Mouse (Mus musculus) limb, embryonic 15.5 days (tissue): ENCODE measurements at regions not wholly inside any gene's neighbourhood (a gene's known extent, or its start where the extent isn't known, plus 50 kb on each side); places are given as distances from the start of the nearest gene placed in this dataset.
A peak's percentile ranks its signal among the peaks of the same experiment; 100 is the strongest.

Source experiments
- ATAC-seq: fragments of 200-750 bp; cut with Nextera tagmentation; 2 replicates; pipeline ENCODE4 v1.8.0; 2017; ENCODE audit warnings: low read depth, moderate TSS enrichment; ENCODE audit not compliant: insufficient number of reproducible peaks, low FRiP score, low TSS enrichment
- H3K27ac ChIP-seq: fragments of 300-500 bp; sonication (generic); 2 replicates; pipeline ENCODE4 v1.5.1; 2015; ENCODE audit warnings: moderate library complexity, mild to moderate bottlenecking, inconsistent platforms
- H3K27me3 ChIP-seq: fragments of 300-500 bp; sonication (generic); 2 replicates; pipeline ENCODE4 v1.6.1; 2015; ENCODE audit warnings: inconsistent platforms
- H3K36me3 ChIP-seq: fragments of 300-500 bp; sonication (generic); 2 replicates; pipeline ENCODE4 v1.6.1; 2015; ENCODE audit warnings: inconsistent platforms
- H3K4me1 ChIP-seq: fragments of 300-500 bp; sonication (generic); 2 replicates; pipeline ENCODE4 v1.6.1; 2015; ENCODE audit warnings: inconsistent platforms
- H3K4me2 ChIP-seq: fragments of 300-500 bp; sonication (generic); 2 replicates; pipeline ENCODE4 v1.6.1; 2015; ENCODE audit warnings: mild to moderate bottlenecking, inconsistent platforms
- H3K4me3 ChIP-seq: fragments of 300-500 bp; sonication (generic); 2 replicates; pipeline ENCODE4 v1.5.1; 2015; ENCODE audit warnings: mild to moderate bottlenecking, inconsistent platforms
- H3K9ac ChIP-seq: fragments of 300-500 bp; sonication (generic); 2 replicates; pipeline ENCODE4 v1.6.1; 2015; ENCODE audit warnings: inconsistent platforms
- H3K9me3 ChIP-seq: fragments of 300-500 bp; sonication (generic); 2 replicates; pipeline ENCODE4 v1.6.1; 2016; ENCODE audit warnings: inconsistent platforms
- WGBS: fragments of 180-500 bp; shearing (Covaris S2); methylation state at CpG from one replicate; pipeline ENCODE4 v1.1.7; 2015; 5-methylcytosine and 5-hydroxymethylcytosine counted together

DNA sequence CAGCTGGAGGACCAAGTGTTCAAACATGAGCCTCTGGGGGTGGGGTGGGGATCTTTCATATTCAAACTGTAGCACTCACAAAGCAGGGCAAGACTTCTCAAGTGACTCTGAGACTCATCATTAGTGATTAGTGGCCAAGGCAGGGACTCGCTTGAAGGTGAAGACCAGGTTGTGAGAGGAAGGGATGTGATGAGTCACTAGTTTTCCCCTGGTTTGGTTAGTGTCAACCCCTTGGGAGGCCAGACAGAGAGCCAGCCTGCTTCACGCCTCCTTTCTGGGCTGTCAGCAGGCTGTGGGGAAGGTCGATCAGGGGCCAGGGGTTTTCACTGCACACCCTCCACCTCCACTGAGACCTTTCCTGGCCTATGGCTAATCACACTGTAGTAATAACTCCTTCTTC, 65.2 kb downstream of the Slc30a10 start:
- no peaks in the 10 kb centered on the region for H3K9me3 ChIP-seq
- H3K36me3 ChIP-seq, result no peaks in the 10 kb centered on the region
- H3K9ac ChIP-seq, result no peak overlapping the region
- peaks cover 14% of the 10 kb centered on the region for H3K4me1 ChIP-seq
- no peaks in the 10 kb centered on the region for H3K27me3 ChIP-seq
- H3K27ac ChIP-seq, result no peak overlapping the region; the same call in 1 of the 2 replicates
- ATAC-seq, result no peak
- H3K4me3 ChIP-seq, result no peak overlapping the region
- no peak overlapping the region for H3K4me2 ChIP-seq
- 27% methylated on average over 3 of the region's 3 CpGs for WGBS

DNA sequence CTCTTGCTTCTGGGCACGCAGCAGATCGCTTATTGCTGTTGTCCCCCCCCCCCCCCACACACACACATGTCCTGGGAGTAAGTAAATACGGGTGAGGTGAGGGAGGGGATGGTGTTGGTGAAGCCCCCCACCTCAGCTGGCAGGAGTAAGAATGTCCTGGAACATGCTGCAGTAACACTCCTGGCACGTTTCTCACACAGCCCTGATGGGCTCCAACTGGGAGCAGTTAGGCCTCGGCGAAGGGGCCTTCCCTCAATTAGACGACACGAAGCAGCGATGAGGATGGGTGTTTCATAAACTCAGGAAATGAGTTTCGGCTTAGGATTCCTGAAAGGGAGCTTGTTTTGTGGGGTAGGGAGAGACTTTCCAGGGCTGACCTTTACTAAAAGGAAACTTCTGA, 69.4 kb downstream of the Slc30a10 start:
- Histone ChIP-seq H3K9me3 (no peaks in the 10 kb centered on the region), H3K4me1 (peaks cover 14% of the 10 kb centered on the region), H3K36me3 (no peaks in the 10 kb centered on the region), H3K4me3 (no peak overlapping the region), H3K27ac (peak overlapping the region; percentile 67), H3K27me3 (no peaks in the 10 kb centered on the region), H3K9ac (no peak overlapping the region), H3K4me2 (no peak overlapping the region)
- no peak; the same call in 1 of the 2 replicates for ATAC-seq
- WGBS, result 22% methylated on average over 10 of the region's 10 CpGs

GRCm38 (mm10) chr1:185533471-185533870, 78.8 kb downstream of the Slc30a10 start:
- Histone ChIP-seq H3K4me3 (no peak overlapping the region), H3K9ac (no peak overlapping the region), H3K36me3 (no peaks in the 10 kb centered on the region), H3K4me1 (peaks cover 4% of the 10 kb centered on the region; the same call in 1 of the 2 replicates), H3K4me2 (no peak overlapping the region), H3K9me3 (no peaks in the 10 kb centered on the region), H3K27me3 (no peaks in the 10 kb centered on the region), H3K27ac (no peak overlapping the region)
- ATAC-seq, result no peak
- 96% methylated on average over 5 of the region's 5 CpGs for WGBS

DNA sequence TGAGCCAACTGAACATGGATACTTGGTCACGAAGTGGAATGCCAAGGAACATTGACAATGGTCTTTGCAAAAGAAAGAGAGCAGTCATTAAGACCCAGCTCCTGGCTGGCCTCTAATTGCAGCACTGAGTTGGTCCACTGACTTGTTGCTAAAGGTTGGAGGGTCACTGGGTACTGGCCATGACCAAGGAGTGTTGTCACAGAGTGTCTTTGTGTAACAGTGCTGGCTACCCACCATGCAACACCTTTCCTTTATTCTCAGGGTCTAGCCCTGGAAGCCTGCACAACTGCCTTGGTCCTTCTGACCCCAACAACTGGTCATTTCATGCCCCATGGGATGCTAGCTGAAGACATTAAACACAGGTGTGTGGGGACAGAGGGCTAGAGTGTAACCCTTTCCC, 79.5 kb downstream of the Slc30a10 start:
- no peak overlapping the region for H3K27ac ChIP-seq
- no peak for ATAC-seq
- no peak overlapping the region for H3K9ac ChIP-seq
- no peak overlapping the region for H3K4me3 ChIP-seq
- H3K27me3 ChIP-seq, result no peaks in the 10 kb centered on the region
- no peak overlapping the region for H3K4me2 ChIP-seq
- no peaks in the 10 kb centered on the region for H3K9me3 ChIP-seq
- 69% methylated on average over 1 of the region's 1 CpGs for WGBS
- H3K4me1 ChIP-seq, result peaks cover 4% of the 10 kb centered on the region; the same call in 1 of the 2 replicates
- no peaks in the 10 kb centered on the region for H3K36me3 ChIP-seq

- H3K27me3 ChIP-seq, result no peaks in the 10 kb centered on the region
- no peaks in the 10 kb centered on the region for H3K36me3 ChIP-seq
- no peak overlapping the region for H3K4me2 ChIP-seq
- peaks cover 4% of the 10 kb centered on the region; the same call in 1 of the 2 replicates for H3K4me1 ChIP-seq
- H3K9ac ChIP-seq, result no peak overlapping the region
- no peak overlapping the region for H3K4me3 ChIP-seq
- ATAC-seq, result no peak
- 75% methylated on average over 6 of the region's 6 CpGs for WGBS
- no peaks in the 10 kb centered on the region for H3K9me3 ChIP-seq
- 0 out of 2 replicates have a peak overlapping the region, but pooled peaks have one; percentile 27 for H3K27ac ChIP-seq
Measured at GRCm38 (mm10) chr1:185535321-185535720, 80.7 kb downstream of the Slc30a10 start.

DNA sequence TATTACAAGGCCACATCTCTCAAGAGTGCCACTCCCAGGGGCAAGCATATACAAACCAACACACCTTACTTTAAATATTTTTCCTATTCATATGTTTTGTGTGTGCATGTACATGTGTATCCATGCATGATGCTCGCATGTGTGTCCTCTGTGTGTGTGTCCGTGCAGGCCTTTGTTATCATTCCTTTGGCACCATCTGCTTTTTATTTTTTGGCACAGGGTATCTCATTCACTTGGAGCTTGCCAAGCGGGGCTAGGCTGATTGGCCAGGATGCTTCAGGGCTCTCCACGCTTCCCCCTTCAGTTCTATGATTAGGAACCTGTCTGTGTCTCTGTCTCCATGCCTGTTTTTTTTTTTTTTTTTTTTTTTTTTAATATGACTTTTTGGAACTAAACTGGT, 82.6 kb downstream of the Slc30a10 start:
- Histone ChIP-seq H3K9me3 (no peaks in the 10 kb centered on the region), H3K4me3 (no peak overlapping the region), H3K4me1 (peaks cover 4% of the 10 kb centered on the region; the same call in 1 of the 2 replicates), H3K4me2 (no peak overlapping the region), H3K27me3 (no peaks in the 10 kb centered on the region), H3K9ac (no peak overlapping the region), H3K27ac (no peak overlapping the region), H3K36me3 (no peaks in the 10 kb centered on the region)
- no peak for ATAC-seq
- 87% methylated on average over 4 of the region's 4 CpGs for WGBS

- H3K4me1 ChIP-seq, result peaks cover 4% of the 10 kb centered on the region; the same call in 1 of the 2 replicates
Measured at GRCm38 (mm10) chr1:185539458-185539857, 84.8 kb downstream of the Slc30a10 start.

GRCm38 (mm10) chr1:185546346-185546745, 91.7 kb downstream of the Slc30a10 start:
- H3K27me3 ChIP-seq, result no peaks in the 10 kb centered on the region
- no peak overlapping the region for H3K9ac ChIP-seq
- no peak overlapping the region for H3K27ac ChIP-seq
- no peaks in the 10 kb centered on the region for H3K9me3 ChIP-seq
- ATAC-seq, result no peak
- H3K4me1 ChIP-seq, result peaks cover 15% of the 10 kb centered on the region
- no peak overlapping the region for H3K4me2 ChIP-seq
- no peak overlapping the region for H3K4me3 ChIP-seq
- no peaks in the 10 kb centered on the region for H3K36me3 ChIP-seq

More at GRCm38 (mm10) chr1:185539458-185539857, 84.8 kb downstream of the Slc30a10 start:
- no peak overlapping the region for H3K4me2 ChIP-seq
- ATAC-seq, result no peak
- no peak overlapping the region for H3K9ac ChIP-seq
- no peaks in the 10 kb centered on the region for H3K36me3 ChIP-seq
- no peaks in the 10 kb centered on the region for H3K9me3 ChIP-seq
- WGBS, result 58% methylated on average over 1 of the region's 1 CpGs
- no peaks in the 10 kb centered on the region for H3K27me3 ChIP-seq
- H3K27ac ChIP-seq, result no peak overlapping the region
- no peak overlapping the region for H3K4me3 ChIP-seq

DNA sequence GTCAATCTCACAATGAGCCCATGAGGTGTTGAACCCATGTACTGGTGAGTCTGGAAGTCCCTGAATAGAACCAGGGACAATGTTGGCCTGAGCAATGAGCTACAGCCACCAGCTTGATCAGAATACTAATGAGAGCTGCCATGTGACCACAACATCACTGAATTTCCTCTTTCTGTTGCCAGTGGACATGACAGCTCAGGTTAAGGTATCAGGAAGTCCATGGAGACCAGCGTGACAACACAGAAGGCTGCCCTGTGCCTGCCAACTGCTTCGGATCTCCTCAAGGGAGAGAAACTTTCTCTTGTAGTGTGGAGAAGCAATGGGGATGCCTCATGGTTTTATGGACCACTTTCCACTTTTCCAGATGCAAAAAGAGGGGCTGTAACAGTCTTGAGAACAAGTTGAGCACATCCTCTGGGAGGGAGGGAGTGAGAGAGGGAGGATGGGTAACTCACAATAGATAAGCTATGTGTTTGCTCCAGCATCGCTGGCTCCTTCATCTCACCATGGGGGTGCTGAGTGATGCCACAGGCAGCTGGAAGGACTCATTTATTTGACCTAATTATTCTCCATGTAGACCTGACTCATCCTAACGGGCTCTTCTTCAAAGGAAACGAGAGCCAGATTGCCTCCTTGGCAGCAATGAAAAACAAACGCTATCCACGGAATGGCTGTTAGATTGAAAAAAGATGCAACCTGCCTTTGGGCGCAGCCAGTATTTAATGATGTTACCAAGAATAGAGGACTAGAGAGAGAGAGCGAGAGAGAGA, 118.3 kb downstream of the Slc30a10 start:
- no peaks in the 10 kb centered on the region for H3K4me1 ChIP-seq
- no peaks in the 10 kb centered on the region for H3K27me3 ChIP-seq
- H3K27ac ChIP-seq, result no peak overlapping the region
- no peak for ATAC-seq
- 35% methylated on average over 9 of the region's 9 CpGs for WGBS
- no peak overlapping the region for H3K9ac ChIP-seq
- H3K4me3 ChIP-seq, result no peak overlapping the region
- no peaks in the 10 kb centered on the region for H3K9me3 ChIP-seq
- no peaks in the 10 kb centered on the region for H3K36me3 ChIP-seq
- H3K4me2 ChIP-seq, result no peak overlapping the region

DNA sequence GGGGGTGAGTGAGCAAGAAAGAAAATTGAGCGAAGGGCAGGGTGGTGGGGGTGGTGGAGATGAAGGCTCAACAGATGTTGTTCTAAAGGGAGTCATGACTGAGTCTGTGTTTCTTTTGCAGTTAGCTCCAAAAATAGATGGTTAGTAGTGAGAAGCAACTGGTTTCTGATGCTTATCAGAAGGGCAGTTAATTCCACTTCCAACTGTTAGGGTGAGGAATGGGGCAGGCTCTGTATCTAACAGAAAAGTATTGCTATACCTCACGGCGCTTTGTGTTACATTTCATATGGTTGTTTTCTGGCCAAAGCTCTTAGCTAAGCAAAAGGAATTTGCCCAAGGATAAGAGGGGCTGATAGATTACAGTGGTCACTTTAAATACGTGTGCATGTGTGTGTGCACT, 120.3 kb downstream of the Slc30a10 start:
- H3K4me3 ChIP-seq, result no peak overlapping the region
- no peak overlapping the region for H3K9ac ChIP-seq
- no peaks in the 10 kb centered on the region for H3K9me3 ChIP-seq
- whole genome bisulfite sequencing, result 56% methylated on average over 4 of the region's 4 CpGs
- H3K4me1 ChIP-seq, result no peaks in the 10 kb centered on the region
- no peaks in the 10 kb centered on the region for H3K27me3 ChIP-seq
- H3K36me3 ChIP-seq, result no peaks in the 10 kb centered on the region
- H3K4me2 ChIP-seq, result no peak overlapping the region
- no peak overlapping the region for H3K27ac ChIP-seq
- no peak for ATAC-seq

- no peak for ATAC-seq
- no peaks in the 10 kb centered on the region for H3K27me3 ChIP-seq
- no peak overlapping the region for H3K4me3 ChIP-seq
- H3K27ac ChIP-seq, result no peak overlapping the region
- no peaks in the 10 kb centered on the region for H3K4me1 ChIP-seq
- 53% methylated on average over 1 of the region's 1 CpGs for WGBS
- H3K36me3 ChIP-seq, result no peaks in the 10 kb centered on the region
- no peak overlapping the region for H3K4me2 ChIP-seq
- H3K9me3 ChIP-seq, result no peaks in the 10 kb centered on the region
- H3K9ac ChIP-seq, result no peak overlapping the region
Measured at GRCm38 (mm10) chr1:185579824-185580223, 125.2 kb downstream of the Slc30a10 start.

- no peak overlapping the region for H3K27ac ChIP-seq
- WGBS, result 78% methylated on average over 6 of the region's 6 CpGs
- no peaks in the 10 kb centered on the region for H3K36me3 ChIP-seq
- H3K27me3 ChIP-seq, result no peaks in the 10 kb centered on the region
- no peak overlapping the region for H3K9ac ChIP-seq
- no peak for ATAC-seq
- H3K4me2 ChIP-seq, result no peak overlapping the region
- no peaks in the 10 kb centered on the region for H3K9me3 ChIP-seq
- no peak overlapping the region for H3K4me3 ChIP-seq
- 0 out of 2 replicates have a peak, but pooled peaks cover 3% of the 10 kb centered on the region for H3K4me1 ChIP-seq
Measured at GRCm38 (mm10) chr1:185585191-185585870, 130.7 kb downstream of the Slc30a10 start.
